Mouse (Mus musculus) kidney, adult 2 months (tissue): ENCODE data around the gene Upp2.

Source experiments
- CTCF ChIP-seq: fragments of 200-500 bp; conservative IDR thresholded peaks from 2 replicates; pipeline ENCODE4 v1.5.1; 2011; ENCODE audit warnings: low read depth, mild to moderate bottlenecking, control low read depth, low read length, moderate library complexity, mixed read lengths; ENCODE audit not compliant: insufficient read depth, insufficient read length
- POLR2A ChIP-seq: fragments of 200-500 bp; IDR thresholded peaks from one replicate; pipeline ENCODE4 v1.6.1; 2011; ENCODE audit warnings: low read depth, low read length, control low read depth

GRCm38 (mm10) chr2:58829981-58830742, 263.1 kb downstream of the Upp2 start:
- TF ChIP-seq POLR2A (no peak), CTCF (0 out of 2 replicates have a peak, but pooled peaks have one; percentile 1)
